Mouse (Mus musculus): Measurements from ENCODE around the gene Wfdc8. TPM values are rescaled to one million over a fixed set of nuclear protein-coding genes. Genes with fewer than 3 reads are reported as not detected.

The Wfdc8 gene
- total RNA-seq, 2 experiments from 2014 or later, result not detected

GRCm38 (mm10) chr2:164563339-164564038, 49.9 kb downstream of the Wfdc8 start:
- peak in 1 of 2 experiments; percentile 34 for DNase-seq (ENCODE audit: low spot score in 2 of 2)

- no peak for DNase-seq (ENCODE audit: low spot score in 2 of 2)
Measured at GRCm38 (mm10) chr2:164562391-164563188, 50.8 kb downstream of the Wfdc8 start, which contains the start of gene Wfdc2. TSS of gene Wfdc2 (plus strand) at chr2:164562413.

GRCm38 (mm10) chr2:164560106-164560505, 53.3 kb downstream of the Wfdc8 start:
- no peak for DNase-seq (ENCODE audit: low spot score in 2 of 2)

GRCm38 (mm10) chr2:164558991-164559645, 54.3 kb downstream of the Wfdc8 start:
- DNase-seq (ENCODE audit: low spot score in 2 of 2), result no peak

GRCm38 (mm10) chr2:164558426-164558825, 55.0 kb downstream of the Wfdc8 start:
- DNase-seq (ENCODE audit: low spot score in 2 of 2), result no peak

- no peak for DNase-seq (ENCODE audit: low spot score in 2 of 2)
Measured at GRCm38 (mm10) chr2:164551502-164551901, 61.9 kb downstream of the Wfdc8 start.

- DNase-seq (ENCODE audit: low spot score in 2 of 2), result no peak
Measured at GRCm38 (mm10) chr2:164550895-164551269, 62.5 kb downstream of the Wfdc8 start.

- DNase-seq (ENCODE audit: low spot score in 2 of 2), result no peak
Measured at GRCm38 (mm10) chr2:164549963-164550894, 63.2 kb downstream of the Wfdc8 start.

- no peak for DNase-seq (ENCODE audit: low spot score in 2 of 2)
Measured at GRCm38 (mm10) chr2:164549338-164549737, 64.1 kb downstream of the Wfdc8 start.

Other genes with a start within 250 kb of the Wfdc8 start
- under 1 TPM; 0.57 to 0.76 TPM for gene Slpi, start 224.5 kb downstream of the Wfdc8 start, total RNA-seq (2021)
- gene Rbpjl, start 210.5 kb downstream of the Wfdc8 start, total RNA-seq (2021), result under 1 TPM; 0.13 to 0.15 TPM
- 1 to 10 TPM; 5.5 to 6.0 TPM for gene Matn4, start 208.5 kb downstream of the Wfdc8 start, total RNA-seq (2021)
- 10 to 100 TPM; 58.1 to 60.1 TPM for gene Sdc4, start 169.7 kb downstream of the Wfdc8 start, total RNA-seq (2021)
- gene Sys1, start 156.7 kb downstream of the Wfdc8 start, total RNA-seq (2021), result 10 to 100 TPM; 20.8 to 22.2 TPM
- gene Gm20458, start 152.7 kb downstream of the Wfdc8 start, total RNA-seq (2021), result 1 to 10 TPM in 1 of 2 experiments, under 1 TPM in 1; 0.96 to 1.9 TPM
- not detected for gene Trp53tg5, start 139.9 kb downstream of the Wfdc8 start, total RNA-seq (2021)
- 10 to 100 TPM; 13.5 to 15.7 TPM for gene Dbndd2, start 127.5 kb downstream of the Wfdc8 start, total RNA-seq (2021)
- 10 to 100 TPM; 66.5 to 66.8 TPM for gene Pigt, start 116.1 kb downstream of the Wfdc8 start, total RNA-seq (2021)
- gene Wfdc2, start 51.2 kb downstream of the Wfdc8 start, total RNA-seq (2021), result 1 to 10 TPM in 1 of 2 experiments, not detected in 1; 1.3 TPM
- not detected for gene Spint3, start 40.2 kb downstream of the Wfdc8 start, total RNA-seq (2021)
- gene Wfdc6a, start 28.2 kb downstream of the Wfdc8 start, total RNA-seq (2021), result not detected
- gene Eppin, start 20.0 kb downstream of the Wfdc8 start, total RNA-seq (2021), result not detected
- gene Wfdc6b, start 104 bp downstream of the Wfdc8 start, total RNA-seq (2021), result not detected
- gene Wfdc16, start 25.2 kb upstream of the Wfdc8 start, total RNA-seq (2021), result not detected
- not detected for gene Wfdc10, start 42.4 kb upstream of the Wfdc8 start, total RNA-seq (2021)
- not detected for gene Wfdc9, start 43.0 kb upstream of the Wfdc8 start, total RNA-seq (2021)
- not detected for gene Wfdc11, start 60.5 kb upstream of the Wfdc8 start, total RNA-seq (2021)
- gene Wfdc13, start 71.5 kb upstream of the Wfdc8 start, total RNA-seq (2021), result not detected
- not detected for gene Spint4, start 84.9 kb upstream of the Wfdc8 start, total RNA-seq (2021)
- not detected for gene Spint5, start 101.7 kb upstream of the Wfdc8 start, total RNA-seq (2021)
- gene Wfdc3, start 132.3 kb upstream of the Wfdc8 start, total RNA-seq (2021), result not detected
- gene Dnttip1, start 132.4 kb upstream of the Wfdc8 start, total RNA-seq (2021), result 10 to 100 TPM; 40.8 to 40.9 TPM
- 10 to 100 TPM; 26.8 to 34.0 TPM for gene Ube2c, start 156.3 kb upstream of the Wfdc8 start, total RNA-seq (2021)
- gene Tnnc2, start 166.3 kb upstream of the Wfdc8 start, total RNA-seq (2021), result over 10,000 TPM; 10,138 to 10,688 TPM
- gene Snx21, start 172.2 kb upstream of the Wfdc8 start, total RNA-seq (2021), result 10 to 100 TPM; 23.4 to 24.6 TPM
- gene Acot8, start 191.3 kb upstream of the Wfdc8 start, total RNA-seq (2021), result 10 to 100 TPM; 12.8 to 14.0 TPM
- 1 to 10 TPM; 1.5 to 1.6 TPM for gene Zswim3, start 191.5 kb upstream of the Wfdc8 start, total RNA-seq (2021)
- 1 to 10 TPM; 4.7 to 5.9 TPM for gene Zswim1, start 209.1 kb upstream of the Wfdc8 start, total RNA-seq (2021)
- gene Spata25, start 214.9 kb upstream of the Wfdc8 start, total RNA-seq (2021), result 1 to 10 TPM; 1.2 to 1.9 TPM
- 10 to 100 TPM; 75.0 to 82.3 TPM for gene Ctsa, start 219.2 kb upstream of the Wfdc8 start, total RNA-seq (2021)
- gene Neurl2, start 219.8 kb upstream of the Wfdc8 start, total RNA-seq (2021), result 10 to 100 TPM; 38.5 to 41.9 TPM
- 10 to 100 TPM in 1 of 2 experiments, 1 to 10 TPM in 1; 9.5 to 15.5 TPM for gene Pltp, start 244.1 kb upstream of the Wfdc8 start, total RNA-seq (2021)